ENCODE assay signal across 14 mouse cellular contexts in the genomic region with DNA sequence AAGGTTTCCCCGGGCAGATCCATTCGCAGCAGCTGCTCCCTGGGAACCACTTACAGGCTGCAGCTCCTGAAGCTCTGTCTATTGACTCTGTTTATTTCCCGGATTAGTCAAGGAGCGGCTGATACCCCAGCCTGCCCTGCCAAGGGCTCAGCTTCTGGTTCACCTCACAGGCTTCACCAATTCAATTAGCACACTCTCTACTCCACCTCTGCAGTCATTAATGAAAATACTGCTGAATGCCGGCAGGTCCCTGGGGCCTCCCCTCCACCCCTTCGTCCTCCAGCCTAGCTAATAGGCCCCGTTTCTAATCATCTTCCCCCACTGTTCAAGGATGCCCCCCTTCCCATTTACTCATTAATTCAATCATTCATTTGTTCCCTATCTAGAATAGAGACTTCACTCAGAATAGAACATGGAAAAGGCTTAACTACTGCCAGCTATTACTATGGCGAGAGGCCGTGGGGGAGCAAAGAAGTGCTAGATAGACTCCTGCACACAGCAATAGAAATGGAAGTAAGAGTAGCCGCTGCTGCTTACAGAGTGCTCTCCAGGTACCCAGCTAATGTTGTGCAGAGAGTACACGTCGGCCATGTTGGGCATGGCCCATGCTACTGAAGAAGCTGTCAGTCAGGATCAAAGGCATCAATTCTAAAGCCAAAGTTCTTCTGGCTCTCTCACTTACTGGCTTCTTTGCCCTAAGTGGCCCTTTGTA. TPM values are rescaled to one million over a fixed set of nuclear protein-coding genes. Genes with fewer than 3 reads are reported as not detected.
DNase-seq lines count a peak whose midpoint lies in the region; ATAC-seq and TF ChIP-seq lines count a peak whose summit lies in the region.
"Had no signal": no experiment of that assay in that cellular context is flagged by ENCODE, and none has a peak within 500 bp of the region (broad histone marks: within the 10 kb centered on the region; RNA-seq: fewer than 3 reads in every experiment).

No protein-coding gene starts in this region.

- no peaks in the 10 kb centered on the region for H3K36me3 ChIP-seq in forebrain, embryonic 12.5 days (replicated peaks)
- no peaks in the 10 kb centered on the region for H3K36me3 ChIP-seq in hindbrain, postnatal 0 days (ENCODE audit: insufficient read depth, low read length)
- no peaks in the 10 kb centered on the region for H3K36me3 ChIP-seq in neural tube, embryonic 14.5 days (ENCODE audit: control insufficient read depth, insufficient read depth, low read length)
- H3K36me3 ChIP-seq in kidney, embryonic 16.5 days (ENCODE audit: insufficient read depth, low read length) = no peaks in the 10 kb centered on the region
- H3K36me3 ChIP-seq: limb, embryonic 15.5 days had no signal

- no peak overlapping the region for H3K4me3 ChIP-seq in forebrain, embryonic 12.5 days (replicated peaks)
- no peak overlapping the region for H3K4me3 ChIP-seq in hindbrain, postnatal 0 days (ENCODE audit: low read length)
- H3K4me3 ChIP-seq in neural tube, embryonic 14.5 days (ENCODE audit: low read depth, low read length) = no peak overlapping the region
- no peak overlapping the region for H3K4me3 ChIP-seq in kidney, embryonic 16.5 days (ENCODE audit: low read length)
- H3K4me3 ChIP-seq: limb, embryonic 15.5 days had no signal

- WGBS in forebrain, embryonic 12.5 days = 7% methylated on average over 12 of the region's 12 CpGs
- WGBS in hindbrain, postnatal 0 days = 36% methylated on average over 12 of the region's 12 CpGs
- WGBS in neural tube, embryonic 14.5 days = 35% methylated on average over 12 of the region's 12 CpGs
- 54% methylated on average over 12 of the region's 12 CpGs for WGBS in kidney, embryonic 16.5 days

- no peak for TF ChIP-seq CTCF in brain, embryonic 14.5 days (IDR thresholded peaks at IDR 0.05; ENCODE audit: borderline replicate concordance, extremely low read depth, insufficient read depth, insufficient read length)
- TF ChIP-seq CTCF in hindbrain, postnatal 0 days (IDR thresholded peaks at IDR 0.05; ENCODE audit: low read depth) = no peak

- peaks cover 29% of the 10 kb centered on the region for H3K4me1 ChIP-seq in forebrain, embryonic 12.5 days
- H3K4me1 ChIP-seq in hindbrain, postnatal 0 days (ENCODE audit: insufficient read depth, low read length) = no peaks in the 10 kb centered on the region
- H3K4me1 ChIP-seq in neural tube, embryonic 14.5 days (ENCODE audit: control insufficient read depth, insufficient read depth, low read length) = no peaks in the 10 kb centered on the region
- H3K4me1 ChIP-seq in kidney, embryonic 16.5 days (ENCODE audit: insufficient read depth, low read length) = no peaks in the 10 kb centered on the region
- H3K4me1 ChIP-seq: limb, embryonic 15.5 days had no signal

- peaks cover 13% of the 10 kb centered on the region; the same call in 1 of the 2 replicates for H3K27me3 ChIP-seq in forebrain, embryonic 12.5 days
- no peaks in the 10 kb centered on the region for H3K27me3 ChIP-seq in hindbrain, postnatal 0 days (ENCODE audit: insufficient read depth, low read length)
- no peaks in the 10 kb centered on the region for H3K27me3 ChIP-seq in neural tube, embryonic 14.5 days (ENCODE audit: control insufficient read depth, insufficient read depth, low read length)
- H3K27me3 ChIP-seq in kidney, embryonic 16.5 days (ENCODE audit: insufficient read depth, low read length) = no peaks in the 10 kb centered on the region
- H3K27me3 ChIP-seq: limb, embryonic 15.5 days had no signal

- ATAC-seq in forebrain, embryonic 12.5 days (ENCODE audit: low FRiP score) = peak; percentile 89
- peak; percentile 65 for ATAC-seq in hindbrain, postnatal 0 days
- peak; percentile 82 for ATAC-seq in neural tube, embryonic 14.5 days (ENCODE audit: low read depth)
- no peak for ATAC-seq in kidney, embryonic 16.5 days (ENCODE audit: low FRiP score, low TSS enrichment)
- ATAC-seq: CD4-positive, CD25-positive, alpha-beta regulatory T cell, adult 4 months had no signal

- no peaks in the 10 kb centered on the region for H3K9me3 ChIP-seq in forebrain, embryonic 12.5 days
- no peaks in the 10 kb centered on the region for H3K9me3 ChIP-seq in hindbrain, postnatal 0 days (ENCODE audit: low read length)
- H3K9me3 ChIP-seq in neural tube, embryonic 14.5 days (ENCODE audit: control insufficient read depth, low read length) = no peaks in the 10 kb centered on the region
- H3K9me3 ChIP-seq in kidney, embryonic 16.5 days (ENCODE audit: low read length) = no peaks in the 10 kb centered on the region
- H3K9me3 ChIP-seq: limb, embryonic 15.5 days had no signal

- peak overlapping the region; percentile 50; the same call in 1 of the 2 replicates for H3K27ac ChIP-seq in forebrain, embryonic 12.5 days
- no peak overlapping the region for H3K27ac ChIP-seq in hindbrain, postnatal 0 days
- no peak overlapping the region for H3K27ac ChIP-seq in neural tube, embryonic 14.5 days (ENCODE audit: low read depth, low read length)
- no peak overlapping the region for H3K27ac ChIP-seq in kidney, embryonic 16.5 days (ENCODE audit: low read length)
- H3K27ac ChIP-seq: limb, embryonic 15.5 days had no signal

- peak; percentile 87 for DNase-seq in brain, embryonic 14.5 days (ENCODE audit: low read depth)
- peak; percentile 25 for DNase-seq in hindbrain, postnatal 0 days (ENCODE audit: low spot score)
- no peak for DNase-seq in heart, adult 18-20 months
- no peak for DNase-seq in adrenal gland, adult 2 months
- DNase-seq in frontal cortex, postnatal 25 days (ENCODE audit: low spot score in 2 of 2) = no peak
- DNase-seq: adrenal gland, adult 8-10 months; cerebellum, postnatal 36 days; kidney, postnatal 25 days; lung, adult 2 months had no signal

- no peak for TF ChIP-seq POLR2A in brain, embryonic 14.5 days (IDR thresholded peaks at IDR 0.05; ENCODE audit: borderline replicate concordance, extremely low read depth, insufficient read depth, insufficient read length, poor library complexity, severe bottlenecking)

- H3K9ac ChIP-seq in forebrain, embryonic 12.5 days = no peak overlapping the region
- H3K9ac ChIP-seq in hindbrain, postnatal 0 days (replicated peaks; ENCODE audit: low read length) = no peak overlapping the region
- H3K9ac ChIP-seq in neural tube, embryonic 14.5 days (replicated peaks; ENCODE audit: low read depth, low read length) = no peak overlapping the region
- H3K9ac ChIP-seq in kidney, embryonic 16.5 days (replicated peaks; ENCODE audit: low read length) = no peak overlapping the region
- H3K9ac ChIP-seq: limb, embryonic 15.5 days had no signal

- peak overlapping the region; percentile 32 for H3K4me2 ChIP-seq in forebrain, embryonic 12.5 days
- no peak overlapping the region; the same call in 1 of the 2 replicates for H3K4me2 ChIP-seq in hindbrain, postnatal 0 days (ENCODE audit: low read depth, low read length)
- no peak overlapping the region for H3K4me2 ChIP-seq in neural tube, embryonic 14.5 days (ENCODE audit: low read depth, low read length)
- H3K4me2 ChIP-seq in kidney, embryonic 16.5 days (replicated peaks; ENCODE audit: low read depth, low read length) = no peak overlapping the region
- H3K4me2 ChIP-seq: limb, embryonic 15.5 days had no signal

RNA-seq across cellular contexts. Expression of gene Ttc9, which starts 55.5 kb away (rescaled TPM):
- polyA plus RNA-seq in brain, embryonic 14.5 days (2012; rRNA removed) = 14.0 and 20.2 TPM in 2 replicates
- polyA plus RNA-seq in forebrain, embryonic 12.5 days (2016; fragmentation: Nextera tagmentation; extraction: Ambion mirVana) = 5.7 and 7.6 TPM in 2 replicates
- total RNA-seq in hindbrain, postnatal 0 days (2014; rRNA removed) = 60.2 and 60.4 TPM in 2 replicates
- 17.3 and 19.0 TPM in 2 replicates for polyA plus RNA-seq in hindbrain, postnatal 0 days (2015; fragmentation: Nextera tagmentation; extraction: Ambion mirVana)
- 15.9 and 19.7 TPM in 2 replicates for polyA plus RNA-seq in neural tube, embryonic 14.5 days (2014; fragmentation: Nextera tagmentation; extraction: Ambion mirVana)
- 1 to 10 TPM; 2.3 to 2.5 TPM for total RNA-seq in heart, adult 18-20 months (2021)
- 1 to 10 TPM; 3.7 to 3.8 TPM for total RNA-seq in adrenal gland, adult 2 months (2021)
- polyA plus RNA-seq in adrenal gland, adult 2 months (2012; rRNA removed) = 0.73 TPM in 2 replicates
- 1.0 and 1.8 TPM in 2 replicates for polyA plus RNA-seq in kidney, embryonic 16.5 days (2015; fragmentation: Nextera tagmentation; extraction: Ambion mirVana)

Comparison
In these comparisons a context has a peak if more than half of its experiments do, and no peak if none do; other contexts are left out.
1. DNase-seq: peak in brain, embryonic 14.5 days (single experiment) and hindbrain, postnatal 0 days (single experiment); none in heart, adult 18-20 months (0 of 2), adrenal gland, adult 2 months (single experiment) and frontal cortex, postnatal 25 days (0 of 2).